Mouse (Mus musculus): ENCODE measurements around the gene Duox1. TPM values are rescaled to one million over a fixed set of nuclear protein-coding genes. Genes with fewer than 3 reads are reported as not detected.
A peak's percentile ranks its signal among the peaks of the same experiment; 100 is the strongest.
"Not testable (repeated sequence)": the region's sequence is repeated elsewhere in the genome, so short reads cannot be mapped to it uniquely, and the experiment has no call there.

Duox1 gene
- total RNA-seq, 2 experiments from 2014 or later, result not detected

DNA sequence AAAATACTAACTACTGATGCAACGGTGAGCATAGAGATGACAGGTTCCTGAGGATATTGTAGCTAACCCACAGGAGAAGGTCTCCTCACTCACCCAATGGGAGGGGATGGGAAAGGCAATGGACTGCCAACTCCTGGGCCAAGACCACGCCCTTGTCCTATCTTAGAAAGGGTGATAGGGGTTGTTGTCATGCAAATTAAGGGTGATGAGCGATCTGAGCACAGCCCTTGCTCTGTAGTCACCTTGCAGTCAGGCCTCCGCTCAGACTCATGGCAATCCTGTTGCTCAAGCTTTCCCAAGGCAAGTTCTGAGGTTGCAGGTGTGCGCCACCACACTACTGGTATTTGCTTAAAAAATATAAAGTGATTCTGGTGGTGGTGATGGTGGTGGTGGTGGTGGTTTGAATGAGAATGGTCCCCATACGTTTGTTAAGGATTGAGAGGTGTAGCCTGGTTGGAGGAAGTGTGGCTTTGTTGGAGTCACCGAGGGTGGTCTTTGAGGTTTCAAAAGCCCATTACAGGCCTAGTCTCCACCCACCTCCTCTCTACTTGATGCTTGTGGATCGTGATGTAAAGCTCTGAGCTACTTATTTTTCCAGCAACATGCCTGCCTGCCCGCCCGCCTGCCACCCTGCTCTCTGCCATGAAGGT is 54.8 kb downstream of the Duox1 start:
- ATAC-seq (replicated peaks; ENCODE audit: low FRiP score, poor library complexity, severe bottlenecking), result no peak

DNA sequence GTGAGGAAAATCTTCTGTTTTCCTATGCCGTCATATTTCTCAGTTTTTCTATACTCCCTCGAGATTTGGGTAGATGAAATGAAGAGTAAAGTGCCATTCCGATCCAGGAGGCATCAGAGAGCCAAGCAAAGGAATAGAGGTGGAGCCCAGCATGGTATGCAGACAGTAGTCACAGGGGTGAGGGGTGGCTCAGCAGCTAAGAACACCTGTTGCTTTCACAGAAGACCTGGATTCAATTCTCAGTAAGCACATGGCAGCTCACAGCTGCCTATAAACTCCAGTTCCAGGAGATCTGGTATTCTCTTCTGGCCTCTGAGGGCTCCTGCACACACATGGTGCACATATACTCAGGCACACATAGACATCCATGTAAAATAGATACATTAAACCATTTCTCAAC is 56.6 kb downstream of the Duox1 start:
- no peak for ATAC-seq (replicated peaks; ENCODE audit: low FRiP score, poor library complexity, severe bottlenecking)

DNA sequence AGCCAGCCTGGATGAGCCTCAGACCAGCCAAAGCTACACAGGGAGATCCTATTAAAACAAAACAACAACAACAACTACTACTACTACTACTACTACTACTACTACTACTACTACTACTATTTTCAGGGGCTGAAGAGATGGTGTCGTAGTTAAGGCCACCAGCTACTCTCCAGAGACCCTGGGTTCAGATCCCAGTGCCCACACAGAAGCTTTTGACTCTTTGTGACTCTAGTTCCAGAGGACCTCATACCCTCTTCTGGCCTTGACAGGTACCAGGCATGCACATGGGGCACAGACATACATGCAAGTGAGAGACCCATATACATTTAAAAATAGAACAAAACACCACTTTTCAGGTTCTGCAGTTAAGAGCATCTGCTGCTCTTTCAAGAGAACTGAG is 57.1 kb downstream of the Duox1 start:
- no peak for ATAC-seq (replicated peaks; ENCODE audit: low FRiP score, poor library complexity, severe bottlenecking)

DNA sequence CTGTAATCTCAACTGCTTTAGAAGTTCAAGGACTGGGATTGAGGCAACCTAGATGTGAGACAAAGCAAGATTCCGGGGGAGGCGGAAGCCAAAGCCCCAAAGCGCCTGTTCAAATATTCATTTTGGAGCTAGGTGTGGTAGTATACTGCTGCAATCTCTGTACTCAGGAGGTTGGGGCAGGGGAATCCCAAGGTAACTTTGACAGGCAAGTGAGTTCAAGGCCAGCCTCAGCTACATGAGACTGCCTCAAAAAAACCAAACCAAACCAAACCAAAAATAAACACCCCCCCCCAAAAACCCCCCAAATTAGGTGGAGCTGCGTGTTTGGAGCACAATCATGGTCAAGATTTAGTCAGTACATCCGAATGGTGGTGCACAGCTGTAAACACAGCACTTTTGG is 58.5 kb downstream of the Duox1 start:
- no peak for ATAC-seq (replicated peaks; ENCODE audit: low FRiP score, poor library complexity, severe bottlenecking)

DNA sequence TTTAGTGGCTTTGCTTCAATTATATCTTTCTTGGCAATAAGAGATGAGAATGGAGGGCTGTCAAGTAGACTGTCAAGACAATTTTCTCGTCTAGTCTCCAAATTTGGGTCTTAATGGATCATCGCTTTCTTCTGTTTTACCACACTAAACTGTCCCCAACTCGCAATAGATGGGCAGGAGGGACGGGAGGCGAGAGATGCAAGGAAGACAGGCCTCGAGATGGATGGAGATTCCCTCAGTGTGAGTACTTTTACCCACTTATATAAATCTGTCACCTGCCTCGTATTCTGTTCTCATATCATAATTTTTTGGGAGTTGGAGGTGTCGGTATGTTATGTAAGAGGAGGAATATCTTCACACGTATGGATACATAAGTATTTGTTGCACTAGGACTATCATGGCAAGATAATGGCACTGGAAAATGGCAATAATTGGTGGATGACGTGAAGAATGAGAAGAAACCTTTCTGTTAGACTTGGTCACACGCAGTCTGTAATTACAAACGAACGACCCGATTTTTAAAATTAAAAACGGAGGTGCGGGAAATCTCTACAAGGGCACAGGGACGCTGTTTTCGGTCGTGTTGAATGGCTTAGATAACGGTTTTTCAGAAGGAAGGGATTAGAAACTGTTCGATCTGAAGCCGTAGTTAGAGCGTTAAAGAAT is 59.3 kb downstream of the Duox1 start:
- no peak for ATAC-seq (replicated peaks; ENCODE audit: low FRiP score, poor library complexity, severe bottlenecking)

DNA sequence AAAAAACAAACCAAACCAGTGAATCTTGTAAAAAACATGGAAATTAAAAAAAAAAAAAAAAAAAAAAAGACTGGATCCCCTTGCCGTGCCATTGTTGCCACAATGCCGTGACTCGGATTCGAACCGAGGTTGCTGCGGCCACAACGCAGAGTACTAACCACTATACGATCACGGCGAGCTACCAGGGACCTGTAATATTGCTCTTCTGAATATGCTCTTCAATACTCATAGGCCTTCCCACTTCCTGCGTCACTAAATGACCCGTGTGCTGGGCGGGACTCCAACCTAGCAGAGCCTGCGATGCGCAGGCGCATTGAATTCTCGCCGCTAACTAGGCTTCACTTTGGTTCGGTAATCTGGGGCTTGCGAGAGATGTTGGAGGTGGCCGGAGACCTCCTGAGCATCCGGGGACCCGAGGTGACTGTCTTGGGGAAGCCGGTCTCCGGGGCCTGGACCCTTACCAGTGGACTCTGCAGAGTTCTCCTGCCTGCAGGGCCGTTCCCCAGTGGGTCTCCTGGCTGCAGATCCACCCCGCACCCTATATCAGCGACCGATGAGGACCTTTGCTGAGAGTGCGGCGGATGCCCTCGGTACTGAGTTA is 60.0 kb downstream of the Duox1 start:
- ATAC-seq (replicated peaks; ENCODE audit: low FRiP score, poor library complexity, severe bottlenecking), result peak; percentile 80

DNA sequence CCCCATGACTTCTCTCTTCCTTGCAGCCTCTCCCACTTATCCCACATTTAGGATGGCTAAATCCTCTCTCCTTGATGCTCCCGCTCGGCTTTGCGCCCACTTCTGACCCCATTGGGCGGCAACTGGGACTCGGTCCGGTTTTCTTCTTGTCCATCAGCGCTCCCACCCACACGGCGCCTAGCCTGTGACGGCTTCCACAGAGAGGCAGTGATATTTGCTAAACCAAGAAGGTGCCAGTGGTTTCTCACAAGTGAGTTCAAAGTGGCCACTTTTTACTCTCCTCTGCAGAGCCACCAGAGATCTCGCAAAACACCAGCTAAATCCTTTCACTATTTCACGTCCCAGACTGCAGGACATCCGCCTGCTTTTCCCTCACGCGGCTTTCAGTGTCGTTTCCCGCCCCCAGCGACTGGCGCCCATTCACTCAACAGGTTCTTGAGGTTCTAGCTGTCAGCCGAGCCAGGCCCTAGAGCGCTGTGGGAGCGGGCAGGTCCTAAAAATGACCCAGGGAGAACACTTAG is 60.6 kb downstream of the Duox1 start:
- ATAC-seq (replicated peaks; ENCODE audit: low FRiP score, poor library complexity, severe bottlenecking), result peak; percentile 22; the same call in 1 of the 2 replicates

DNA sequence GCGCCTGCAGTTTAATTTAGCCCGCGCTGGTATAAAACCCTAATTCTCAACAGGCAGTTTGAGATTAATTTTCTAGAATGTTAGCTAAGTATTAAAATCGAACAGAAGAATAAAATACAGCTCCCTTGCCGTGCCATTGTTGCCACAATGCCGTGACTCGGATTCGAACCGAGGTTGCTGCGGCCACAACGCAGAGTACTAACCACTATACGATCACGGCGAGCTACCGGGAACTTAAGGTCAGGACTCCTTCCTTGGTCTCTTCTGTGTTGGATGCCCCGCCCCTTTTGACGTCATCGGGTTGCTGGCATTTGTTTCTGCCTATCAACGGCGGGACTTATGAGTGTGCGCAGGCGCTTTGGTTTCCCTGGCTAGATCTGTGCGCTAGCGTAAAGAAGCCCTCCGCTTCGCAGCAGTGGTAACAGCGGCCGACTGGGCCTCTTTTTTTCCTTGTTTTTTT is 61.8 kb downstream of the Duox1 start:
- ATAC-seq (replicated peaks; ENCODE audit: low FRiP score, poor library complexity, severe bottlenecking), result peak; percentile 68

DNA sequence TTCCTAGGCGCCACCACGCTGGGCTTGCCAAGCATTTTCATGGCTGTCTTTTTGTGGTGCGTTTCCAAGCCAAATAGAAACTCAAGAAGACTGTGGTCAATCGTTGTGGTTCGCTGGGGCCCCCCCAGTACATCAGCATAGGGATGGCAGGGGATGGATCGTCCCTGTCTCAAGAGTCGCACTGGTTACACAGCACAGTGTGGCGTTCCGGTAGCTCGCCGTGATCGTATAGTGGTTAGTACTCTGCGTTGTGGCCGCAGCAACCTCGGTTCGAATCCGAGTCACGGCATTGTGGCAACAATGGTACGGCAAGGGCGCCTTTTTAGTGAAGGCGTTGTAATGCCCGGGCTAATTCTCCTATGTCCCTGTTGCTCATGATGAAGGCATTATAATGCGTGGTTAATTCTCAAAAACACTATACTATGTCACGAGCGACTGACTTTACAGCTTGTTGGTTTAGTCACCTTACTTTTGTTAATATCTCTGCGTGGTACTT is 62.3 kb downstream of the Duox1 start:
- ATAC-seq (replicated peaks; ENCODE audit: low FRiP score, poor library complexity, severe bottlenecking), result peak; percentile 45

DNA sequence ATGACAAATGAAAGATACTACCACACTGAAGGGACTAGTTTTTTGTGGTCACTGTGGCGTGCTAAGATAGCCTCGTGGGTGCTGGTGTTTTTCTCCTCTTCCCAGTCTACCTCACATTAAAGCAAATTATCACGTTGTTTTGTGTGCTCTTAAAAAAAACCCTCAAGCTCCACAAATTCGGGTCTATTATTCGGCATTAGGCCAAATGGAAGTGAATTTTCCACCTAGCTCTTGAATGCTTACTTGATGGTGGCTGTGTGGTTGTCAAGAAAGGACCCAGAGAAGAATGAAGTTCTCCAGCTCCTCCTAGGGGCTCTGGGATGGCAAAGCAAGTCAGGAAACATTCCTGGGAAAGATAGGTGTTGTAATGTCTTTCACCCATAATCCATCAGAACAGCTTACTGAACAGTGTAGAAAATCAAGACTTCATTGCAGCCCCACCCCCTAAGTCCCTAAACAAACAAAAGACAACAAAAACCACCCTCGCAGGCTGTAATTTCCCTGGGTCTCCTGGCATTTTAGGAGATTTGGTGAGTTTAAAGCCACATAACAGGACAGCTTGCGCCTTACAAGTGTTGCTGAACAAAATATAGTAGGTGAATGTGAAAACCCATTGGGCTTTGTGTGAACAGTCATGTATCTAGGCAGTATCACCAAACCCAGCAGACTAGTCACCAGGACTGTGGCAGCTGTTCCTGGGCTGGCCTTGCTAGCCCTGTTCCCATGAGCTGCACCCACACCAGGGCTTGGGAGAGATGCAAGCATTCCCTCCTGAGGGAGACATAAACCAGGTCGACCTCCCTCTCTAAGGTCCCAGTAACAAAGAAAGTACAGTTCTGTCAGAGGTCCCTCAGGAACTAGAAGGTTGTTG is 63.2 kb downstream of the Duox1 start:
- ATAC-seq (replicated peaks; ENCODE audit: low FRiP score, poor library complexity, severe bottlenecking), result peak; percentile 44

DNA sequence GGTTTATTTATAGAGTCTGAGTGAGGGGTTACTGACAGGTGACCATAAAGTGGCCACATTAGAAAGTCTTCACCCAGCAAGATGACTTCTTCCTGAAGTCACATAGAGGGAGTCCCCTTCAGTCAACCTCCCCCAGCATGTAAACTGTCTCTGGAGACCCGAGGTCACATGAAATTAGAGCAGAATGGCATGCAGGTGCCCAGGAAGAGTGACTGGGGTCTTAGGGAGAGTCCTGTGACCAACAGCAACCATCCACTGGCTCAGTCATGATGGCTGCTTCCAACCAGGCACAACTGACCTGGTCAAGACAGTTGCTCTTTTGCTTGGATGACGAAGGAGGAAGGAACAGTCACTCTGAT is 63.8 kb downstream of the Duox1 start:
- no peak for ATAC-seq (replicated peaks; ENCODE audit: low FRiP score, poor library complexity, severe bottlenecking)

DNA sequence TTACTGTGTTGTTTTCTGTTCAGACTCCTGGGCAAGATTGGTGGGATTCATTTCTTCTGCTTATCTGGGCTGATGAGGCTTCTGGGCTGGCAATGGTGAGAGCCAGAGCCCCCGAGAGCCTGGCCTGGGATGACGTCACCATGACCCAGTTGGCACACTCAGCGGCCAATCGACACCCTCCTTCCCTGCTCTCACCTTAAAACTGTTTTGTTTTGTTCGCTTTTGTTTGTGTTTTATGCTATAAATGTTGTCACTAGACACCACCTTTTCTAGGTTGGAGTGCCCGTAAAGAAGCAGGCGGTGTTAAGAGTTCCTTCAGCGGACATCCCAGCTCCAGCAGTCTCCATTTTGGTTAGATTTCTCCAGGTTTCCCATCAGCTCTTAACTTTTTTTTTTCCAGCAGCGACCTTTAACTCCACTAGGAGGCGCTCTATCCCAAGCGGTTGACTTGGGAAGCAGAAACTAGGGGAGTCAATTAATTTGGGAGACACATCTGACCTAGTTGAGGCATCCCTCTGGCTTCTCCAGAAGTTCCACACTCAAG is 65.4 kb downstream of the Duox1 start:
- ATAC-seq (replicated peaks; ENCODE audit: low FRiP score, poor library complexity, severe bottlenecking), result no peak

DNA sequence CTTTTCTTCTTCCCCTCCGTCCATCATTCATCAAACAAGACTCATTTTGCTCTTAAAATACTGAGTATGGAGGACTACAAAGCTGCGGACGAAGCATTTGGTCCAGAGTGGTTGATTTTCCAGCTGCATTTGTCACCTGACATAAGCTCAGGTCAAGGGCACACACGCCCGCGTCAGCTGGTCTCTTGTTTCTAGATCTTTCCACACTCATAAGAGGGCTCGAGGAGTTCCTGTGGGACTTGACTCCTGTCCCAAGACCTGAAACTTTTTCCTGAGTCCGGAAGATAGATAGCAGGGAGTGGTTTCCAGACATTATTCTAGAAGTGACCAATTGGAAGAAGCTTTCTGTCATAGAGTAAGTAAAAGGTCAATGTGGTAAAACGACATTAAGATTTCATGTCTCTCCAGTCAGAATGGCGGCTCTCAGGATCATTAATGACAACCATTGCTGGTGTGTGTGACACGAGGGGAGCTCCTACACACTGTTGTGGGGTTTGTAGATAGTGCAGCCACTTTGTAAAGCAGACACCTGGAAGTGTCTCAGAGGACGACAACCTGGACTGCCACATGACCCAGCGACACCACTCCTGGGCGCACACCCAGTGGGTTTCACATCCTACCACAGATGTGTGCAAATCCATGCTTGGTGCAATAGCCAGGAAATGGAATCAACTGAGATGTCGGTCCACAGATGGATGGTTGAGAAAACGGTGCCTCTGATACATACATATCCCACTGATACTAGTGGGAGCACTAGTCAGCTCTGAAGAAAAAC is 66.0 kb downstream of the Duox1 start:
- no peak for ATAC-seq (replicated peaks; ENCODE audit: low FRiP score, poor library complexity, severe bottlenecking)

DNA sequence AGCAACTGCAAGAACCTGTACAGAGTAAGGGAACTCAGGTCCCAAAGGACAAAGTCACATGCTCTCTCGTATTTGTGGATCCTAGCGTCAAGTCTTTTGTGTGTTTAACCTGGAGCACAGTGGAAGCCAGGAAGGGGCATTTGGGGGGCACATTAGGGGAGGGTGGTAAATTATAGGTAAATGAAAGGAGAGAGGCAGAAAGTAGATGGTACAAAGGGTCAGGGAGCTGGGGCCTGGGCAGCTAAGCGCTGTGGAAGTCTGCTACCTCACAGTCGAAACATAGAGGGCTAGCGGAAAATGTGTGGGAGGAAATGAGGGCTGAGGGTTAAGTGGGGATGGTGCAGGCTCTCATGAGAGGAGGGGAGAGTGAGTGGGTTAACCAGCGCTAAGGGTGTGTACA is 66.6 kb downstream of the Duox1 start:
- ATAC-seq (replicated peaks; ENCODE audit: low FRiP score, poor library complexity, severe bottlenecking), result no peak

DNA sequence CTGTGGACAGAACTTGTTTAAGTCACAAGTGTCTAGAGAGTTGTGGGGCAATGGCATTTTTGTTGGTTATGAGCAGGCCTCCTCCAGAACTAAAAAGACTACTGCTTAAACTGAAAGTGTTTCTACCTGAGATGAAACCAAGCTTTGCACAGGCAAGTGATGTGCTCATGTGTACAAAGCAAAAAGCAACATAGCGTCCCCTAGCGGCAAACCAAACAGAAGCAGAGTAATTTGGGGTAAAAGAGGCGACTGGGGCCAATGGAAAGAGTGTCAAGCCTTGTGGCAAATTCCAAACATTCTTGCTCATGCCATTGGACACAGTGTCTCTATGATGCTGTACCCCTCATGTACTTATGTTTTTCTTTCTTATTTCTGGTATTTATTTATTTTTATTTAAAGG is 69.6 kb downstream of the Duox1 start:
- no peak for ATAC-seq (replicated peaks; ENCODE audit: low FRiP score, poor library complexity, severe bottlenecking)

DNA sequence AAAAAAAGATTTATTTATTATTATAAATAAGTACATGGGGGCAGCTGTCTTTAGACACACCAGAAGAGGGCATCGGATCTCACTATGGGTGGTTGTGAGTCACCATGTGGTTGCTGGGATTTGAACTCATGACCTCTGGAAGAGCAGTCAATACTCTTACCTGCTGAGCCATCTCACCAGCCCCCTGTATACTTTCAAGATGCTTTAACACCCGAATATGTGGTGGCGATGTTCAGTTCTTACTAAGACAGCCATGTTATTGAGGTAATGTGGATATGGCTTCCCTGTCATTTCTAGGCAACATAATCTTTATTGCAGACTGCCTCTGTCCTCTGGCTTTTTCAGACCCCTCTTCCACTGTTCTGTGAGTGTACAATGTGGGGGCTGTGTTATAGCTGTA is 71.7 kb downstream of the Duox1 start:
- ATAC-seq (replicated peaks; ENCODE audit: low FRiP score, poor library complexity, severe bottlenecking), result not testable (repeated sequence)

DNA sequence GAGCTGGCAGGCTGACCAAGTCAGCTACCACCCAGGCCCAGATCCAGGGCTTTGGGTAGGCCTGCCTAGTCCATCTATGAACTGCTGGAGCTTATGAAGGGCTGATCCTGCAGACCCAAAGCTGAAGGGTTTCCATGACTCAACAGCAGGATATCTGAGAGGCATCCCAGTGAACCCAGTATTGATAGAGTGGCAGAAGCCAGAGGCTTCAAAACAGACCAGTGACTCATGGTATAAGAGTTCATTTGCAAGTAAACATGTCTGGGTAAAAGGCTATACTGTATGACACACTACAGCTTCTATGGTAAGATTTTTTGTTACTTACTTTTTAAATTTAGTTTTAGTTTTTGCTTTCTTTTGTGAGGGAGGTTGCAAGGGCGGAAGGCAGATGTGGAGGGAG is 80.7 kb downstream of the Duox1 start:
- ATAC-seq (replicated peaks; ENCODE audit: low FRiP score, poor library complexity, severe bottlenecking), result no peak

Measured in erythroid progenitor cell, adult 5-6 weeks (primary cell).